Mouse (Mus musculus): ENCODE data around the gene Slco2a1. TPM values are rescaled to one million over a fixed set of nuclear protein-coding genes. Genes with fewer than 3 reads are reported as not detected.

Slco2a1 gene
- polyA plus RNA-seq, 1 experiment from 2014 or later: 15.2 TPM

GRCm38 (mm10) chr9:102962093-102962788 lies 26.3 kb upstream of the Slco2a1 start:
- Histone ChIP-seq H3K36me3 (ENCODE audit: control insufficient read depth, insufficient read depth, low read length) (no peaks in the 10 kb centered on the region), H3K4me3 (ENCODE audit: low read length) (no peak overlapping the region)
- WGBS: 74% methylated on average over 10 of the region's 10 CpGs

GRCm38 (mm10) chr9:102963321-102963720 lies 25.2 kb upstream of the Slco2a1 start:
- Histone ChIP-seq H3K4me1 (ENCODE audit: control insufficient read depth, insufficient read depth, low read length) (peaks cover 7% of the 10 kb centered on the region; the same call in 1 of the 2 replicates), H3K27me3 (replicated peaks; ENCODE audit: control insufficient read depth, insufficient read depth, low read length) (no peaks in the 10 kb centered on the region), H3K27ac (ENCODE audit: low read length) (no peak overlapping the region), H3K4me3 (ENCODE audit: low read length) (no peak overlapping the region), H3K9me3 (ENCODE audit: control insufficient read depth, low read length) (no peaks in the 10 kb centered on the region), H3K9ac (ENCODE audit: low read depth, low read length) (no peak overlapping the region), H3K4me2 (ENCODE audit: low read depth, low read length) (no peak overlapping the region), H3K36me3 (ENCODE audit: control insufficient read depth, insufficient read depth, low read length) (no peaks in the 10 kb centered on the region)
- WGBS: 77% methylated on average over 7 of the region's 7 CpGs
- no peak for ATAC-seq

More at GRCm38 (mm10) chr9:102962093-102962788, 26.3 kb upstream of the Slco2a1 start:
- no peak overlapping the region for H3K4me2 ChIP-seq (ENCODE audit: low read depth, low read length)
- H3K9me3 ChIP-seq (ENCODE audit: control insufficient read depth, low read length): no peaks in the 10 kb centered on the region
- ATAC-seq: peak; percentile 54
- no peak overlapping the region for H3K27ac ChIP-seq (ENCODE audit: low read length)
- no peaks in the 10 kb centered on the region for H3K27me3 ChIP-seq (replicated peaks; ENCODE audit: control insufficient read depth, insufficient read depth, low read length)
- peaks cover 7% of the 10 kb centered on the region; the same call in 1 of the 2 replicates for H3K4me1 ChIP-seq (ENCODE audit: control insufficient read depth, insufficient read depth, low read length)
- H3K9ac ChIP-seq (ENCODE audit: low read depth, low read length): no peak overlapping the region

GRCm38 (mm10) chr9:102964644-102965043 lies 23.9 kb upstream of the Slco2a1 start:
- no peaks in the 10 kb centered on the region for H3K9me3 ChIP-seq (ENCODE audit: control insufficient read depth, low read length)
- no peaks in the 10 kb centered on the region for H3K36me3 ChIP-seq (ENCODE audit: control insufficient read depth, insufficient read depth, low read length)
- no peak overlapping the region for H3K9ac ChIP-seq (ENCODE audit: low read depth, low read length)
- H3K4me1 ChIP-seq (ENCODE audit: control insufficient read depth, insufficient read depth, low read length): peaks cover 7% of the 10 kb centered on the region; the same call in 1 of the 2 replicates
- no peaks in the 10 kb centered on the region for H3K27me3 ChIP-seq (replicated peaks; ENCODE audit: control insufficient read depth, insufficient read depth, low read length)
- no peak overlapping the region for H3K4me3 ChIP-seq (ENCODE audit: low read length)
- no peak overlapping the region for H3K27ac ChIP-seq (ENCODE audit: low read length)
- WGBS: 87% methylated on average over 9 of the region's 9 CpGs
- no peak for ATAC-seq
- H3K4me2 ChIP-seq (ENCODE audit: low read depth, low read length): no peak overlapping the region

- WGBS: 76% methylated on average over 2 of the region's 2 CpGs
- Histone ChIP-seq H3K4me1 (ENCODE audit: control insufficient read depth, insufficient read depth, low read length) (no peaks in the 10 kb centered on the region), H3K27ac (ENCODE audit: low read length) (no peak overlapping the region), H3K9ac (ENCODE audit: low read depth, low read length) (no peak overlapping the region), H3K9me3 (ENCODE audit: control insufficient read depth, low read length) (no peaks in the 10 kb centered on the region), H3K4me3 (ENCODE audit: low read length) (no peak overlapping the region), H3K4me2 (ENCODE audit: low read depth, low read length) (no peak overlapping the region), H3K36me3 (ENCODE audit: control insufficient read depth, insufficient read depth, low read length) (no peaks in the 10 kb centered on the region), H3K27me3 (replicated peaks; ENCODE audit: control insufficient read depth, insufficient read depth, low read length) (no peaks in the 10 kb centered on the region)
- no peak for ATAC-seq
These were observed 16.0 kb upstream of the Slco2a1 start for GRCm38 (mm10) chr9:102972393-102973050.

GRCm38 (mm10) chr9:102975887-102976286 lies 12.6 kb upstream of the Slco2a1 start:
- H3K4me1 ChIP-seq (ENCODE audit: control insufficient read depth, insufficient read depth, low read length): no peaks in the 10 kb centered on the region
- no peaks in the 10 kb centered on the region for H3K36me3 ChIP-seq (ENCODE audit: control insufficient read depth, insufficient read depth, low read length)
- no peak overlapping the region for H3K4me3 ChIP-seq (ENCODE audit: low read length)
- no peak overlapping the region for H3K27ac ChIP-seq (ENCODE audit: low read length)
- no peaks in the 10 kb centered on the region for H3K27me3 ChIP-seq (replicated peaks; ENCODE audit: control insufficient read depth, insufficient read depth, low read length)
- H3K9ac ChIP-seq (ENCODE audit: low read depth, low read length): no peak overlapping the region
- no peak overlapping the region for H3K4me2 ChIP-seq (ENCODE audit: low read depth, low read length)
- no peaks in the 10 kb centered on the region for H3K9me3 ChIP-seq (ENCODE audit: control insufficient read depth, low read length)
- WGBS: 81% methylated on average over 2 of the region's 2 CpGs
- ATAC-seq: no peak

GRCm38 (mm10) chr9:102977090-102977489 lies 11.4 kb upstream of the Slco2a1 start:
- H3K36me3 ChIP-seq (ENCODE audit: control insufficient read depth, insufficient read depth, low read length): no peaks in the 10 kb centered on the region
- 0 out of 2 replicates have a peak, but pooled peaks have one; percentile 36 for ATAC-seq
- H3K27ac ChIP-seq (ENCODE audit: low read length): no peak overlapping the region

GRCm38 (mm10) chr9:102977791-102978492 lies 10.6 kb upstream of the Slco2a1 start:
- H3K9ac ChIP-seq (ENCODE audit: low read depth, low read length): no peak overlapping the region
- no peaks in the 10 kb centered on the region for H3K9me3 ChIP-seq (ENCODE audit: control insufficient read depth, low read length)
- no peak overlapping the region for H3K4me3 ChIP-seq (ENCODE audit: low read length)
- H3K36me3 ChIP-seq (ENCODE audit: control insufficient read depth, insufficient read depth, low read length): no peaks in the 10 kb centered on the region
- H3K4me1 ChIP-seq (ENCODE audit: control insufficient read depth, insufficient read depth, low read length): no peaks in the 10 kb centered on the region
- no peaks in the 10 kb centered on the region for H3K27me3 ChIP-seq (replicated peaks; ENCODE audit: control insufficient read depth, insufficient read depth, low read length)
- WGBS: 60% methylated on average over 9 of the region's 9 CpGs
- no peak overlapping the region for H3K27ac ChIP-seq (ENCODE audit: low read length)
- no peak overlapping the region for H3K4me2 ChIP-seq (ENCODE audit: low read depth, low read length)
- ATAC-seq: no peak

More at GRCm38 (mm10) chr9:102977090-102977489, 11.4 kb upstream of the Slco2a1 start:
- Histone ChIP-seq H3K4me1 (ENCODE audit: control insufficient read depth, insufficient read depth, low read length) (no peaks in the 10 kb centered on the region), H3K4me3 (ENCODE audit: low read length) (no peak overlapping the region), H3K4me2 (ENCODE audit: low read depth, low read length) (no peak overlapping the region), H3K9ac (ENCODE audit: low read depth, low read length) (no peak overlapping the region), H3K9me3 (ENCODE audit: control insufficient read depth, low read length) (no peaks in the 10 kb centered on the region), H3K27me3 (replicated peaks; ENCODE audit: control insufficient read depth, insufficient read depth, low read length) (no peaks in the 10 kb centered on the region)
- WGBS: 72% methylated on average over 1 of the region's 1 CpGs

GRCm38 (mm10) chr9:102979011-102979700 lies 9.4 kb upstream of the Slco2a1 start:
- no peak overlapping the region for H3K4me2 ChIP-seq (ENCODE audit: low read depth, low read length)

GRCm38 (mm10) chr9:102979956-102980355 lies 8.6 kb upstream of the Slco2a1 start:
- H3K4me1 ChIP-seq (ENCODE audit: control insufficient read depth, insufficient read depth, low read length): no peaks in the 10 kb centered on the region
- no peak overlapping the region for H3K4me2 ChIP-seq (ENCODE audit: low read depth, low read length)
- peak; percentile 84 for ATAC-seq
- 47% methylated on average over 10 of the region's 10 CpGs for WGBS
- H3K9ac ChIP-seq (ENCODE audit: low read depth, low read length): no peak overlapping the region
- no peaks in the 10 kb centered on the region for H3K9me3 ChIP-seq (ENCODE audit: control insufficient read depth, low read length)
- no peak overlapping the region for H3K27ac ChIP-seq (ENCODE audit: low read length)
- H3K27me3 ChIP-seq (replicated peaks; ENCODE audit: control insufficient read depth, insufficient read depth, low read length): no peaks in the 10 kb centered on the region
- no peaks in the 10 kb centered on the region for H3K36me3 ChIP-seq (ENCODE audit: control insufficient read depth, insufficient read depth, low read length)
- no peak overlapping the region for H3K4me3 ChIP-seq (ENCODE audit: low read length)

More at GRCm38 (mm10) chr9:102979011-102979700, 9.4 kb upstream of the Slco2a1 start:
- no peaks in the 10 kb centered on the region for H3K36me3 ChIP-seq (ENCODE audit: control insufficient read depth, insufficient read depth, low read length)
- no peak overlapping the region for H3K27ac ChIP-seq (ENCODE audit: low read length)
- no peak overlapping the region for H3K9ac ChIP-seq (ENCODE audit: low read depth, low read length)
- no peaks in the 10 kb centered on the region for H3K27me3 ChIP-seq (replicated peaks; ENCODE audit: control insufficient read depth, insufficient read depth, low read length)
- no peaks in the 10 kb centered on the region for H3K4me1 ChIP-seq (ENCODE audit: control insufficient read depth, insufficient read depth, low read length)
- ATAC-seq: no peak
- H3K4me3 ChIP-seq (ENCODE audit: low read length): no peak overlapping the region
- 87% methylated on average over 3 of the region's 3 CpGs for WGBS
- no peaks in the 10 kb centered on the region for H3K9me3 ChIP-seq (ENCODE audit: control insufficient read depth, low read length)
